20 mouse cellular contexts compared by ENCODE assay signal in genomic region chr7:19686927-19687583, GRCm38 (mm10). TPM values are rescaled to one million over a fixed set of nuclear protein-coding genes. Genes with fewer than 3 reads are reported as not detected.
DNase-seq lines count a peak whose midpoint lies in the region; ATAC-seq and TF ChIP-seq lines count a peak whose summit lies in the region.
"Not testable (repeated sequence)": the region's sequence is repeated elsewhere in the genome, so short reads cannot be mapped to it uniquely, and the experiment has no call there.
"Had no signal": no experiment of that assay in that cellular context is flagged by ENCODE, and none has a peak within 500 bp of the region (broad histone marks: within the 10 kb centered on the region; RNA-seq: fewer than 3 reads in every experiment).

No protein-coding gene starts in this region.

- DNase-seq in WW6 (ENCODE audit: low read depth, low spot score), result peak; percentile 76
- peak; percentile 76 for DNase-seq in embryonic facial prominence, embryonic 11.5 days (ENCODE audit: low spot score)
- DNase-seq in forelimb bud, embryonic 11.5 days (ENCODE audit: low read depth, low spot score), result peak; percentile 54
- DNase-seq in liver, embryonic 11.5 days (ENCODE audit: low spot score); stomach, postnatal 0 days (ENCODE audit: low spot score): not testable (repeated sequence)

- H3K36me3 ChIP-seq in ES-Bruce4 (ENCODE audit: control insufficient read depth, insufficient read depth, low read length, poor library complexity, severe bottlenecking); embryonic facial prominence, embryonic 11.5 days (replicated peaks; ENCODE audit: control insufficient read depth, insufficient read depth, low read depth, low read length); kidney, embryonic 16.5 days (ENCODE audit: insufficient read depth, low read length); liver, embryonic 11.5 days (ENCODE audit: control insufficient read depth, insufficient read depth, low read length); liver, embryonic 16.5 days (ENCODE audit: control insufficient read depth, insufficient read depth); stomach, postnatal 0 days (ENCODE audit: control insufficient read depth, insufficient read depth, low read length): not testable (repeated sequence)

- not testable (repeated sequence) for H3K4me3 ChIP-seq in ES-Bruce4 (ENCODE audit: low read depth, low read length); embryonic facial prominence, embryonic 11.5 days (ENCODE audit: low read depth, low read length); kidney, embryonic 16.5 days (ENCODE audit: low read length); liver, embryonic 11.5 days (ENCODE audit: low read depth, low read length); liver, embryonic 16.5 days (ENCODE audit: low read depth, low read length); stomach, postnatal 0 days (ENCODE audit: low read depth, low read length)

- peak overlapping the region; percentile 99 for H3K27ac ChIP-seq in ES-Bruce4 (ENCODE audit: insufficient read depth, low read length)
- H3K27ac ChIP-seq in embryonic facial prominence, embryonic 11.5 days (replicated peaks; ENCODE audit: low read depth, low read length), result 0 out of 2 replicates have a peak overlapping the region, but pooled peaks have one; percentile 35
- not testable (repeated sequence) for H3K27ac ChIP-seq in kidney, embryonic 16.5 days (ENCODE audit: low read length); stomach, postnatal 0 days (replicated peaks)
- peak overlapping the region; percentile 40 for H3K27ac ChIP-seq in liver, embryonic 11.5 days (ENCODE audit: low read depth, low read length)
- peak overlapping the region; percentile 87 for H3K27ac ChIP-seq in liver, embryonic 16.5 days (ENCODE audit: low read length)

- H3K4me1 ChIP-seq in ES-Bruce4 (ENCODE audit: control insufficient read depth, insufficient read depth, low read length); embryonic facial prominence, embryonic 11.5 days (ENCODE audit: control insufficient read depth, insufficient read depth, low read length); kidney, embryonic 16.5 days (ENCODE audit: insufficient read depth, low read length); liver, embryonic 11.5 days (replicated peaks; ENCODE audit: control insufficient read depth, insufficient read depth, low read length); stomach, postnatal 0 days (replicated peaks; ENCODE audit: control insufficient read depth, insufficient read depth): not testable (repeated sequence)
- peaks cover 16% of the 10 kb centered on the region for H3K4me1 ChIP-seq in liver, embryonic 16.5 days (ENCODE audit: control insufficient read depth, low read depth, low read length)

- H3K4me2 ChIP-seq in embryonic facial prominence, embryonic 11.5 days (ENCODE audit: low read depth, low read length); kidney, embryonic 16.5 days (replicated peaks; ENCODE audit: low read depth, low read length); liver, embryonic 11.5 days; liver, embryonic 16.5 days (ENCODE audit: low read depth, low read length); stomach, postnatal 0 days (replicated peaks; ENCODE audit: low read depth): not testable (repeated sequence)

- H3K27me3 ChIP-seq in ES-Bruce4 (ENCODE audit: control insufficient read depth, insufficient read depth, low read length, poor library complexity, severe bottlenecking); embryonic facial prominence, embryonic 11.5 days (ENCODE audit: control insufficient read depth, insufficient read depth, low read length); kidney, embryonic 16.5 days (ENCODE audit: insufficient read depth, low read length); liver, embryonic 11.5 days (replicated peaks; ENCODE audit: control insufficient read depth, insufficient read depth, low read length); liver, embryonic 16.5 days (ENCODE audit: control insufficient read depth, insufficient read depth, low read depth, low read length); stomach, postnatal 0 days (ENCODE audit: control insufficient read depth, insufficient read depth, low read length): not testable (repeated sequence)

- not testable (repeated sequence) for TF ChIP-seq CTCF in ES-Bruce4 (IDR thresholded peaks at IDR 0.05; ENCODE audit: low read depth, low read length); stomach, postnatal 0 days (IDR thresholded peaks at IDR 0.05; ENCODE audit: low read depth)

- not testable (repeated sequence) for H3K9me3 ChIP-seq in ES-Bruce4 (replicated peaks; ENCODE audit: control insufficient read depth, insufficient read depth, low read length, poor library complexity, severe bottlenecking); embryonic facial prominence, embryonic 11.5 days (replicated peaks; ENCODE audit: control insufficient read depth, low read length); kidney, embryonic 16.5 days (ENCODE audit: low read length); liver, embryonic 11.5 days (ENCODE audit: control insufficient read depth, low read length); liver, embryonic 16.5 days (replicated peaks; ENCODE audit: control insufficient read depth, low read length); stomach, postnatal 0 days (ENCODE audit: control insufficient read depth, low read length)

- WGBS in embryonic facial prominence, embryonic 11.5 days, result 66% methylated on average over 8 of the region's 8 CpGs
- WGBS in kidney, embryonic 16.5 days, result 69% methylated on average over 8 of the region's 8 CpGs
- 44% methylated on average over 8 of the region's 8 CpGs for WGBS in liver, embryonic 11.5 days
- 24% methylated on average over 8 of the region's 8 CpGs for WGBS in liver, embryonic 16.5 days (ENCODE audit: insufficient replicate concordance)
- WGBS in stomach, postnatal 0 days, result 48% methylated on average over 8 of the region's 8 CpGs

- not testable (repeated sequence) for TF ChIP-seq EP300 in ES-Bruce4 (IDR thresholded peaks at IDR 0.05; ENCODE audit: insufficient read depth, low read depth, low read length); stomach, postnatal 0 days (optimal IDR thresholded peaks at IDR 0.05)

- 0 out of 2 replicates have a peak, but pooled peaks have one; percentile 53 for ATAC-seq in embryonic facial prominence, embryonic 11.5 days (replicated peaks; ENCODE audit: insufficient number of reproducible peaks, low FRiP score, low TSS enrichment, low read depth)
- ATAC-seq in kidney, embryonic 16.5 days (ENCODE audit: low FRiP score, low TSS enrichment), result 0 out of 2 replicates have a peak, but pooled peaks have one; percentile 6
- ATAC-seq in liver, embryonic 11.5 days (replicated peaks; ENCODE audit: low FRiP score), result 0 out of 2 replicates have a peak, but pooled peaks have one; percentile 14
- ATAC-seq in liver, embryonic 16.5 days (ENCODE audit: low read depth), result peak; percentile 47
- ATAC-seq in stomach, postnatal 0 days (ENCODE audit: low FRiP score, low TSS enrichment), result 0 out of 2 replicates have a peak, but pooled peaks have one; percentile 8

- peak overlapping the region; percentile 15; the same call in 1 of the 2 replicates for H3K9ac ChIP-seq in ES-Bruce4 (ENCODE audit: low read depth, poor library complexity, severe bottlenecking)
- H3K9ac ChIP-seq in embryonic facial prominence, embryonic 11.5 days (replicated peaks; ENCODE audit: low read length); kidney, embryonic 16.5 days (replicated peaks; ENCODE audit: low read length); liver, embryonic 11.5 days (ENCODE audit: low read depth, low read length); liver, embryonic 16.5 days (ENCODE audit: low read depth, low read length); stomach, postnatal 0 days (ENCODE audit: low read length): not testable (repeated sequence)

- not testable (repeated sequence) for TF ChIP-seq POLR2A in ES-Bruce4 (IDR thresholded peaks at IDR 0.05; ENCODE audit: insufficient read depth, low read length)

RNA-seq across cellular contexts. Expression of gene Apoc1, which starts 5.4 kb away (rescaled TPM):
- 93.2 and 95.8 TPM in 2 replicates for polyA plus RNA-seq in ES-Bruce4 (2011; ENCODE audit: insufficient read depth, insufficient read length, low read depth, missing spikeins)
- 5.4 and 6.1 TPM in 2 replicates for polyA plus RNA-seq in embryonic facial prominence, embryonic 11.5 days (2014; fragmentation: Nextera tagmentation; extraction: Ambion mirVana)
- polyA plus RNA-seq in kidney, embryonic 16.5 days (2015; fragmentation: Nextera tagmentation; extraction: Ambion mirVana), result 13.4 and 16.1 TPM in 2 replicates
- 173 and 199 TPM in 2 replicates for polyA plus RNA-seq in liver, embryonic 11.5 days (2014; fragmentation: Nextera tagmentation; extraction: Ambion mirVana)
- 919 and 984 TPM in 2 replicates for polyA plus RNA-seq in liver, embryonic 16.5 days (2015; fragmentation: Nextera tagmentation; extraction: Ambion mirVana)
- polyA plus RNA-seq in stomach, postnatal 0 days (2015; fragmentation: Nextera tagmentation; extraction: Ambion mirVana), result 79.6 and 88.4 TPM in 2 replicates

RNA-seq across cellular contexts. Expression of gene Apoc4, which starts 5.8 kb away (rescaled TPM):
- 1.1 TPM in 1 of 2 replicates, not detected in the other for polyA plus RNA-seq in ES-Bruce4 (2011; ENCODE audit: insufficient read depth, insufficient read length, low read depth, missing spikeins)
- polyA plus RNA-seq in embryonic facial prominence, embryonic 11.5 days (2014; fragmentation: Nextera tagmentation; extraction: Ambion mirVana), result not detected in 2 replicates
- 1.6 and 2.2 TPM in 2 replicates for polyA plus RNA-seq in kidney, embryonic 16.5 days (2015; fragmentation: Nextera tagmentation; extraction: Ambion mirVana)
- 4.8 and 5.4 TPM in 2 replicates for polyA plus RNA-seq in liver, embryonic 11.5 days (2014; fragmentation: Nextera tagmentation; extraction: Ambion mirVana)
- polyA plus RNA-seq in liver, embryonic 16.5 days (2015; fragmentation: Nextera tagmentation; extraction: Ambion mirVana), result 405 and 488 TPM in 2 replicates
- polyA plus RNA-seq in stomach, postnatal 0 days (2015; fragmentation: Nextera tagmentation; extraction: Ambion mirVana), result 2.8 and 6.1 TPM in 2 replicates
- polyA plus RNA-seq: forebrain, embryonic 12.5 days; forebrain, postnatal 0 days; hindbrain, embryonic 10.5 days; hindbrain, embryonic 15.5 days; limb, embryonic 11.5 days; macrophage; midbrain, embryonic 14.5 days had no signal

RNA-seq across cellular contexts. Expression of gene Gm44805, which starts 5.8 kb away (rescaled TPM):
- polyA plus RNA-seq in ES-Bruce4 (2011; ENCODE audit: insufficient read depth, insufficient read length, low read depth, missing spikeins), result not detected in 2 replicates
- not detected in 2 replicates for polyA plus RNA-seq in embryonic facial prominence, embryonic 11.5 days (2014; fragmentation: Nextera tagmentation; extraction: Ambion mirVana)
- polyA plus RNA-seq in kidney, embryonic 16.5 days (2015; fragmentation: Nextera tagmentation; extraction: Ambion mirVana), result 1.1 TPM in 1 of 2 replicates, not detected in the other
- not detected in 2 replicates for polyA plus RNA-seq in liver, embryonic 11.5 days (2014; fragmentation: Nextera tagmentation; extraction: Ambion mirVana)
- 20.6 and 35.3 TPM in 2 replicates for polyA plus RNA-seq in liver, embryonic 16.5 days (2015; fragmentation: Nextera tagmentation; extraction: Ambion mirVana)
- not detected in 2 replicates for polyA plus RNA-seq in stomach, postnatal 0 days (2015; fragmentation: Nextera tagmentation; extraction: Ambion mirVana)
- polyA plus RNA-seq: erythroblast, embryonic 14.5 days; forebrain, embryonic 12.5 days; forebrain, postnatal 0 days; gonadal fat pad, adult 2 months; heart, embryonic 14.5 days; hindbrain, embryonic 10.5 days; hindbrain, embryonic 15.5 days; inflammation-experienced regulatory T-cells, adult 6 months; limb, embryonic 11.5 days; macrophage; midbrain, embryonic 14.5 days; neural tube, embryonic 14.5 days had no signal

RNA-seq across cellular contexts. Expression of gene Apoc2, which starts 9.3 kb away (rescaled TPM):
- polyA plus RNA-seq in ES-Bruce4 (2011; ENCODE audit: insufficient read depth, insufficient read length, low read depth, missing spikeins), result 1.2 TPM in 1 of 2 replicates, not detected in the other
- 0.41 and 0.82 TPM in 2 replicates for polyA plus RNA-seq in embryonic facial prominence, embryonic 11.5 days (2014; fragmentation: Nextera tagmentation; extraction: Ambion mirVana)
- polyA plus RNA-seq in kidney, embryonic 16.5 days (2015; fragmentation: Nextera tagmentation; extraction: Ambion mirVana), result 2.8 and 4.7 TPM in 2 replicates
- 235 and 244 TPM in 2 replicates for polyA plus RNA-seq in liver, embryonic 11.5 days (2014; fragmentation: Nextera tagmentation; extraction: Ambion mirVana)
- polyA plus RNA-seq in liver, embryonic 16.5 days (2015; fragmentation: Nextera tagmentation; extraction: Ambion mirVana), result 1,344 and 1,420 TPM in 2 replicates
- polyA plus RNA-seq in stomach, postnatal 0 days (2015; fragmentation: Nextera tagmentation; extraction: Ambion mirVana), result 8.7 and 10.7 TPM in 2 replicates
- polyA plus RNA-seq: forebrain, embryonic 12.5 days; inflammation-experienced regulatory T-cells, adult 6 months had no signal

RNA-seq across cellular contexts. Expression of gene Apoe, which starts 11.9 kb away (rescaled TPM):
- 1,030 and 1,048 TPM in 2 replicates for polyA plus RNA-seq in ES-Bruce4 (2011; ENCODE audit: insufficient read depth, insufficient read length, low read depth, missing spikeins)
- polyA plus RNA-seq in embryonic facial prominence, embryonic 11.5 days (2014; fragmentation: Nextera tagmentation; extraction: Ambion mirVana), result 180 and 210 TPM in 2 replicates
- polyA plus RNA-seq in kidney, embryonic 16.5 days (2015; fragmentation: Nextera tagmentation; extraction: Ambion mirVana), result 291 and 312 TPM in 2 replicates
- polyA plus RNA-seq in liver, embryonic 11.5 days (2014; fragmentation: Nextera tagmentation; extraction: Ambion mirVana), result 1,439 and 1,470 TPM in 2 replicates
- polyA plus RNA-seq in liver, embryonic 16.5 days (2015; fragmentation: Nextera tagmentation; extraction: Ambion mirVana), result 3,720 and 4,229 TPM in 2 replicates
- 383 and 436 TPM in 2 replicates for polyA plus RNA-seq in stomach, postnatal 0 days (2015; fragmentation: Nextera tagmentation; extraction: Ambion mirVana)

Comparison
In these comparisons a context has a peak if more than half of its experiments do, and no peak if none do; other contexts are left out.
1. RNA of gene Apoc4, which starts 5.8 kb away (polyA plus RNA-seq): 405 to 488 TPM in liver, embryonic 16.5 days; 4.8 to 5.4 TPM in liver, embryonic 11.5 days, 2.8 to 6.1 TPM in stomach, postnatal 0 days, 1.6 to 2.2 TPM in kidney, embryonic 16.5 days, 1.1 TPM in ES-Bruce4 and not detected in embryonic facial prominence, embryonic 11.5 days; every median in the first group is over 10 times any median in the second.
2. RNA of gene Gm44805, which starts 5.8 kb away (polyA plus RNA-seq): 20.6 to 35.3 TPM in liver, embryonic 16.5 days; not detected in ES-Bruce4, not detected in embryonic facial prominence, embryonic 11.5 days, 1.1 TPM in kidney, embryonic 16.5 days, not detected in liver, embryonic 11.5 days and not detected in stomach, postnatal 0 days; every median in the first group is over 10 times any median in the second.
3. Peak in every context shown above with its lines, with median percentiles within 50 percentile points of each other: ATAC-seq.